Mouse (Mus musculus): ENCODE data around the gene Dnajc5g. TPM values are rescaled to one million over a fixed set of nuclear protein-coding genes. Genes with fewer than 3 reads are reported as not detected.
A peak's percentile ranks its signal among the peaks of the same experiment; 100 is the strongest.

Gene Dnajc5g
- total and polyA plus RNA-seq, 2 experiments from 2014 or later: not detected

DNA sequence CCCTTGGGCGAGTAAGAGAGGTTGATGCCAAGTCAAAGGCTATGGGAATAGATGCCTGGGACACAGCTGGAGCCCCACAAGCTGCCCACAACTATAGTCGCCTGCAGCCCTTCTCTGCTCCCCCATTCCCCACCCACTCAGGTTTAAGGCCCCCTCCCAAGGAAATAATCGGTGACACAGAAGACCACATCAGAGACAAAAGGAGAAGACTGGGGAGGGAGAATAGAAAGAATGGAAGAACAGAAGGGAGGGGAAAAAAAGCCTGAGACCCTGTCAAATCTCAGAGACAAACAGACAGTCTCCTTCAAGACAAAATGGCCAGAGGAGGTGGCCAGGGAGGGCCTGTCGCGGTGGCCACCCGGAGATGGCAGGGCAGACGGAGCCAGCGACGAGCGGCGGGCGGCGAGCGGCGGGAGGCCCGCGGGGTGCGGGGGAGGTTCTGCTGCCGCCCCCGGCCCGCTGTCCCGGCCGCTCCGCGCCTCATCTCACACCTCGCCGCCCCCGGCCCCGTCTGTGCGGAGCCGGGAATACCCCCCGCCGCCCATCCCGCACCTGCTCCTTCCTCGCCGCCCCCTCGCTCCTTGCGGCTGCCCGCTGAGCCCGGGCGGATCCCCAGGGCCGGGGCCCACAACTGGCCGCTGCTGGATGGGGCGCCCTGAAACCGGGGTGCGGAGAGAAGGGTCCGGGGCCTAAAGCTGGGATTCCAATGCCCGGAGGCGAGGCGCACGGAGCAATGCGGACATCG, 13.7 kb upstream of the Dnajc5g start:
- ATAC-seq (0 out of 2 replicates have a peak, but pooled peaks have one; percentile 14), DNase-seq (ENCODE audit: low spot score) (no peak)
- H3K27ac ChIP-seq: peak overlapping the region; percentile 49; the same call in 1 of the 2 replicates

DNA sequence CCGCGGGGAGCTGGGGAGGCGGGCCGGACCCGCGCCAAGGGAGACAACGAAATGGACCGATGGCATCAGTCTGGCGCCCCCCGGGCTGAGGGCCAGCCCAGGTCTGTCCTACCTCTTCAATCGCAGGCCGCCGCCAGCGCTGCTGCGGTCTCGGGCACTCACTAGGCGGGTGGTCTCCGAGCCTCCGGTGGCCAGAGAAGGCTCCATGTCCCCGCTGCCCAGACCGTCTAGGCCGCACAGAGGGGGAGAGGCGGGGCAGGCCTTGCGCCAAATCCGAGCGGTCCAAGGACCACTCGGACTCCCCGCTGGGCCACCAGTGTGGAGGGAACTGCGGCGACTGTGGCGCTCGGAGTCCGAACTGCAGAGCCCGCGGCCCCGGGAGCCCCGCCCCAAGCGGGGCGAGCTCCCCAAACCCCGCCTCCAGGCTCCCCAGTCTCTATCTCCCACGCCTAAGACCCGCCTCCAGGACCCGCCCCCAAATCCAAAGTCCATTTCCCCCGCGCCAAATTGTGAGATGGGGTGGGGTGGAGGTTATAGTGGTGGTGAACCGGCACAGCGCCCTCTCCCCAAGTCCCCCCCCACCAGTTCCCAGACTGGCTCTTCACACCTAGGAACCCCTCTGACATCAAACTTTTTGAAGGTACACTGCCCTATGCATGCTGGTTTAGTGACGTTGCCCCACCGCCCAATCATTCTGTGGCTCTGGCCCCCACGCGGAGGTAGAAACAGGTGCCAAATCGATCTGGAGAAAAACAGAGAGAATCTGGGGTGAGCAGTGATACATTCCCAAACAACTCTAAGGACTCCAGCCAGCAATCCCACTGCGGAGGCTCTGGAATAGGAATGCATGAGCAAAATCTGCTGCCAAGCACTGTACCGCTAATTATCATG, 12.7 kb upstream of the Dnajc5g start:
- 2% methylated on average over 41 of the region's 54 CpGs for WGBS
- H3K9me3 ChIP-seq (ENCODE audit: low read length): no peaks in the 10 kb centered on the region
- H3K4me2 ChIP-seq (ENCODE audit: low read depth, low read length): peak overlapping the region; percentile 52
- no peak overlapping the region; the same call in 1 of the 2 replicates for H3K27ac ChIP-seq
- ATAC-seq (peak; percentile 52), DNase-seq (ENCODE audit: low spot score) (peak; percentile 68)
- no peak for TF ChIP-seq CTCF (IDR thresholded peaks at IDR 0.05; ENCODE audit: low read depth)
- H3K4me1 ChIP-seq (ENCODE audit: insufficient read depth, low read length): peaks cover 5% of the 10 kb centered on the region
- H3K4me3 ChIP-seq (ENCODE audit: low read length): peak overlapping the region; percentile 43
- peak overlapping the region; percentile 48 for H3K9ac ChIP-seq (replicated peaks; ENCODE audit: low read length)
- peaks cover 51% of the 10 kb centered on the region for H3K27me3 ChIP-seq (ENCODE audit: insufficient read depth, low read length)
- no peaks in the 10 kb centered on the region for H3K36me3 ChIP-seq (ENCODE audit: insufficient read depth, low read length)

More for the DNA sequence above, 13.7 kb upstream of the Dnajc5g start:
- peak overlapping the region; percentile 52 for H3K4me2 ChIP-seq (ENCODE audit: low read depth, low read length)
- no peak for TF ChIP-seq CTCF (IDR thresholded peaks at IDR 0.05; ENCODE audit: low read depth)
- peaks cover 51% of the 10 kb centered on the region for H3K27me3 ChIP-seq (ENCODE audit: insufficient read depth, low read length)
- H3K9me3 ChIP-seq (ENCODE audit: low read length): no peaks in the 10 kb centered on the region
- peak overlapping the region; percentile 43 for H3K4me3 ChIP-seq (ENCODE audit: low read length)
- 3% methylated on average over 38 of the region's 53 CpGs for WGBS
- H3K4me1 ChIP-seq (ENCODE audit: insufficient read depth, low read length): peaks cover 5% of the 10 kb centered on the region
- no peaks in the 10 kb centered on the region for H3K36me3 ChIP-seq (ENCODE audit: insufficient read depth, low read length)
- H3K9ac ChIP-seq (replicated peaks; ENCODE audit: low read length): peak overlapping the region; percentile 48

- WGBS: 2% methylated on average over 29 of the region's 29 CpGs
- Histone ChIP-seq H3K9me3 (ENCODE audit: low read length) (no peaks in the 10 kb centered on the region), H3K4me2 (ENCODE audit: low read depth, low read length) (peak overlapping the region; percentile 52), H3K27me3 (ENCODE audit: insufficient read depth, low read length) (peaks cover 51% of the 10 kb centered on the region), H3K27ac (no peak overlapping the region), H3K9ac (replicated peaks; ENCODE audit: low read length) (no peak overlapping the region), H3K4me1 (ENCODE audit: insufficient read depth, low read length) (peaks cover 5% of the 10 kb centered on the region), H3K4me3 (ENCODE audit: low read length) (peak overlapping the region; percentile 43), H3K36me3 (ENCODE audit: insufficient read depth, low read length) (no peaks in the 10 kb centered on the region)
- no peak for TF ChIP-seq CTCF (IDR thresholded peaks at IDR 0.05; ENCODE audit: low read depth)
- no peak for ATAC-seq
- no peak for DNase-seq (ENCODE audit: low spot score)
Observed at GRCm38 (mm10) chr5:31094100-31094798, 11.8 kb upstream of the Dnajc5g start.

GRCm38 (mm10) chr5:31094799-31095691, 11.0 kb upstream of the Dnajc5g start:
- under 1% methylated on average over 59 of the region's 59 CpGs for WGBS
- Histone ChIP-seq H3K27me3 (ENCODE audit: insufficient read depth, low read length) (peaks cover 51% of the 10 kb centered on the region), H3K4me2 (ENCODE audit: low read depth, low read length) (peak overlapping the region; percentile 52)

DNA sequence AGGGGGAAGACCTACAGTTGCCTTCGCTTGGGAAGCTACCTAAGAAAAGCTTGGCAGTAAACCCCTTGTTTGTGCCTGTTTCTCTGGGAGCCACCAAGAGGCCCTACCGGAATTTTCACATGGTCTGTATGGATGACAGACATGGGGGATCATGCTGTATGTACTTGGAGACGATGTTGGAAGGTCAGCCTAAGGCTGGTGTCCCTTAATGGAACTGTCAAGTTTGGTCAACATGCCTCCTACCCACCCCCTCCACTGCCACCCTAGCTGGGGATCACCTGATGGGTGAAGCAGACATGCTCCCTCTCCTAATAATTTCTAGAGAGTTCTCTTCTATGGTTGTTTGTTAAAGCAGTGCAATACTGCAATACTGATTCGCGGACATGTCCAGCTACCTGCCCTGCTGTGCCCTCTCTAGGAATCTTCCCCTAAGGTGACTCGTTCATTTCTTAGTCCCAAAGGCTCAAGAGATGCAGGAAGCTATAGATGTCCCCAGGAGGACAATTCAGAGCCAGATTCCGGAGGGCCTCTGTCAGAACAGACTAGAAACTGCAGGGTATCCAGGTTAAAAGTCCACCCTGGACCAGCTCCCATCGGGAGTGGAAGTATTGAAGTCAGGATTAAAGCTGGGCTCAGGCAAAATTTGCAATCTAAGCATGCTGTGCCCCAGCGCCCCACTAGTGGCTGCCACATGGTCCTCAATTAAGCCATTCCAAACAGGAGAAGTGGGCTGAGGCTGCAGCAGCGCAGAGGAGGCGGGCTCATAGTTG, 10.2 kb upstream of the Dnajc5g start:
- TF ChIP-seq CTCF (IDR thresholded peaks at IDR 0.05; ENCODE audit: low read depth): peak; percentile 19; the same call in 1 of the 2 replicates
- no peaks in the 10 kb centered on the region for H3K36me3 ChIP-seq (ENCODE audit: insufficient read depth, low read length)
- H3K4me1 ChIP-seq (ENCODE audit: insufficient read depth, low read length): peaks cover 5% of the 10 kb centered on the region
- peaks cover 46% of the 10 kb centered on the region for H3K27me3 ChIP-seq (ENCODE audit: insufficient read depth, low read length)
- H3K9me3 ChIP-seq (ENCODE audit: low read length): no peaks in the 10 kb centered on the region
- WGBS: 21% methylated on average over 11 of the region's 11 CpGs
- peak overlapping the region; percentile 52; the same call in 1 of the 2 replicates for H3K4me2 ChIP-seq (ENCODE audit: low read depth, low read length)
- ATAC-seq (no peak), DNase-seq (ENCODE audit: low spot score) (peak; percentile 42)
- no peak overlapping the region for H3K9ac ChIP-seq (replicated peaks; ENCODE audit: low read length)
- no peak overlapping the region for H3K27ac ChIP-seq
- 0 out of 2 replicates have a peak overlapping the region, but pooled peaks have one; percentile 43 for H3K4me3 ChIP-seq (ENCODE audit: low read length)

More at GRCm38 (mm10) chr5:31094799-31095691, 11.0 kb upstream of the Dnajc5g start:
- Histone ChIP-seq H3K4me1 (ENCODE audit: insufficient read depth, low read length) (peaks cover 5% of the 10 kb centered on the region), H3K9ac (replicated peaks; ENCODE audit: low read length) (no peak overlapping the region), H3K27ac (no peak overlapping the region), H3K9me3 (ENCODE audit: low read length) (no peaks in the 10 kb centered on the region), H3K4me3 (ENCODE audit: low read length) (peak overlapping the region; percentile 43), H3K36me3 (ENCODE audit: insufficient read depth, low read length) (no peaks in the 10 kb centered on the region)
- TF ChIP-seq CTCF (IDR thresholded peaks at IDR 0.05; ENCODE audit: low read depth): peak; percentile 28; the same call in 1 of the 2 replicates
- ATAC-seq (peak; percentile 27; the same call in 1 of the 2 replicates), DNase-seq (ENCODE audit: low spot score) (peak; percentile 41)

Measured in hindbrain, postnatal 0 days (tissue).